Mouse (Mus musculus): Measurements from ENCODE around the gene Gzmm.
A peak's percentile ranks its signal among the peaks of the same experiment; 100 is the strongest.

The Gzmm gene

DNA sequence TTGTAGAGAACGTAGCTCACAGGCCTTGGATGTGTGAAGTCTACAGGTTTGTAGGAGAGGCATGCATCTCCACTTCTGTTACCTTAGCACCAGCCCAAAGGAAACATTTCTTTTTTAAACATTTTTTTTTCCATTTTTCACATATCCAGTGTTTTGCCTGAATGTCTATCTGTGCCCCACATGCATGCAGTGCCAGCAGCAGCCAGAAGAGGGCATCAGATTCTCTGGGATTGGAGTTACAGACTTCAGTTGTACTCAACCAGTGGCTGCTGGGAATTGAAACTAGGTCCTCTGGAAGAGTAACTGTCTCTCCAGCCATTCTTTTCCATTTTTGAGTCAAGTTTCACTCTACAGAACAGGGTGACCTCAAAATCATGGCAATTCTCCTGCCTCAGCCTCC, 43.7 kb downstream of the Gzmm start:
- peak; percentile 28 for DNase-seq

DNA sequence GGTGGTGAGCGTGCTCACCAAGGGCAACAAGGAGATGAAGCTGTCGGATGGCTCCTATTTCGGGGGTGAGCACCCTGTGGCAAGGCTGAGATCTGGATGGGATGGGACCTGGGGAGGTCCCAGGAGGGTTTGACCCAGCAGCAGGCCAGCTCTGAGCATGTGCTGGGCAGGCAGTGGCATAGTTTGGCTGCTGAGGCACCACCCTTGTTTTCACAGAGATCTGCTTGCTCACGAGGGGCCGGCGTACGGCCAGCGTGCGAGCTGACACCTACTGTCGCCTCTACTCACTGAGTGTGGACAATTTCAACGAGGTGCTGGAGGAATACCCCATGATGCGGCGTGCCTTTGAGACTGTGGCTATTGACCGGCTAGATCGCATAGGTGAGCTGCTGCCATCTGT, 45.0 kb downstream of the Gzmm start:
- no peak for DNase-seq

GRCm38 (mm10) chr10:79735361-79735760, 46.5 kb downstream of the Gzmm start:
- peak; percentile 39 for DNase-seq

- DNase-seq, result no peak
Observed at GRCm38 (mm10) chr10:79736706-79737105, 47.9 kb downstream of the Gzmm start.

GRCm38 (mm10) chr10:79738259-79738658, 49.4 kb downstream of the Gzmm start:
- DNase-seq, result peak; percentile 50

DNA sequence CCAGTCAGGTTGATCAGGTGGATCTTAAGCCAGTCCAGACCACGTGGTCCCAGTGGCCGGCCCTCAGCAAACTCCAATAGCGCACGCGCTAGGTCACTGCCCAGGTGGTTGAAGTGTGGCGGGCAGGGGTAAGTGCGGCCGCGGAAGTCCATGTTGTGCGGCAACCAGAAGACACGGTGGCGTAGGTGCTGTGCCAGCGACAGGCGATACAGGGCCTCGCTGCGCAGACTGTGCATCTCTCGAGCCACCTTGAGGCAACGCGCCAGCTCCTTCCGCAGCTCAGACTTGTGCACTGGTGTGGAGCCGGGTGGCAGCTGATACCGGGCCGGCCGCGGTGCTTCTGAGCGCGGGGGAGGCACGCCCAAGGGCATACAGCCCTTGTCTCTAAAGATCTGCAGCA, 50.4 kb downstream of the Gzmm start:
- no peak for DNase-seq

DNA sequence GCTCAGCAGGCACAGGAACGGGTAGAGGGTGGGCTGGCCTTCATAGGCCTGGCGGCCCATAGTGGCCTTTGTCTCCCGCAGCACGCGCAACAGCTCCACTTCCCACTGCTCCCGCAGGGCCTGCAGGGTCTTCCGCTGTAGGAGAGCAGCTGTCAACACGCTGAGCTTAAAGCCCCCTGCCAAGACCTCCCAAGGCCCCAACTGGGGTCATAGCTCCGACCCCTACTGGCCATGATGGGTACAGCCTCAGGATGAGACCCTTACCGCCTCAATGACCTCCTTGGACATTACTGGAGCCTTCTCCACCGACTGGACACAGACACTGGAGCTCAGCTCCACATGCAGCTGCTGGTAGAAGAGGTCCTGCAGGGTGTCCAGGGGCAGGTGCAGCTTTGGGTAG, 52.0 kb downstream of the Gzmm start:
- peak; percentile 71 for DNase-seq

- DNase-seq, result no peak
Observed at GRCm38 (mm10) chr10:79743161-79743560, 54.3 kb downstream of the Gzmm start.

DNA sequence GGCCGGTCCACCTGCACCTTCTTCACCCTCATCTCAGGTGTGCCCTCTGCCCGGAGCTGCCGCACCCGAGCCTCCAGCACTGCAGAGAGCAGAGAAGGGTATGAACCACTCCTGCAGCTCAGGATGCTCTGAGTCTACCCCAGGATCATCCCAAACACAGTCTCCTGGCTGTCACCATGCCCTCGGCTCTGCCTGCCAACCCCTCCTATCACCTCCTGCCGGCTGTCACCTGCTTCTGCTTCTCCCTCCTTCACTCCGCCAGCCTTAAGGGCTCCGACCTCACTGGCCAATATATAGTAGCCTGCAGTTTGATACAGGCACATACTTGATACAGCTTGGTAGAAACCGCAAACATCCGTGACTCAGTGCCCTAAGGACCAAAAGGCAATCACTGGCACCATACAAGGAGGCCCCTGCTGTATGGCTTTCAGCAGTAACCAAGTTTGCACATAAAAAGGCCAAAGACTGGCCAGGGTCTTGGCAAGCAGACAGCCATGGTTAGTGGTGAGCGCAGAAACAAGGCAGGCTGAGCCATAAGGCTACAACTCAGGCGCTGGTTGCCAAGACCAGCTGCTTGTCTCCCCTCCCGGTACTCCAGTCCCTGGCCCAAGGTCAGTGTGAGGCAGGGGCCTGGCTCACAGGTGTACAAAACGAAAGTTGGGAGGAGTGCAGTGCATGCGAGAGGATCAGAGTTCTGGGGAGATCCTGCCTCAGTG, 55.0 kb downstream of the Gzmm start:
- DNase-seq, result no peak

Data from retina, postnatal 1 day (tissue).